Mouse (Mus musculus): ENCODE data around the gene Gas7.

Gas7 gene

DNA sequence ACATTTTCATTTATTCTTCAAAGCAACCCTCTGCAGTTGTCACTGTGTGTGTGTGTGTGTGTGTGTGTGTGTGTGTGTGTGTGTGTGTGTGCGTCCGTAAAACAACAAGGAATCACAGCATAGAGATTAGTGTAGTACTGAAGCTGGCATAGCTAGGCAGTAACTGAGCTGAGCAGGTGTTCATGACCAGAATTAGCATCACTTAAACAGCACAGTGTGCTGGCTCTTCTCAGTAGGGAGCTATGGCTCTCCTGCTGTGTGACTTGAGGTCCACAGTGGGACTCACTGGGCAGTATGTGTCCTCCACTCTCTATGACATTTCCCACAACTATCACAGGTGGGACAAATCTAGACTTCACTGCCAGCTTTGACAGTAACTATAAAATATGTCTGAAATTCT lies 275.8 kb downstream of the Gas7 start:
- no peak for DNase-seq

- no peak for DNase-seq
Observed at GRCm38 (mm10) chr11:67733726-67734125, 278.5 kb downstream of the Gas7 start.

- DNase-seq = no peak
Observed at GRCm38 (mm10) chr11:67734597-67734996, 279.4 kb downstream of the Gas7 start.

GRCm38 (mm10) chr11:67738345-67738744 lies 283.1 kb downstream of the Gas7 start:
- DNase-seq = no peak
